Mouse (Mus musculus) lung, postnatal 0 days (tissue): ENCODE measurements around the gene Lrrc3b. TPM values are rescaled to one million over a fixed set of nuclear protein-coding genes. Genes with fewer than 3 reads are reported as not detected.

Experiments used
- ATAC-seq: fragments of 200-750 bp; cut with Nextera tagmentation; 2 replicates; pipeline ENCODE4 v1.8.0; 2017; ENCODE audit warnings: moderate library complexity
- DNase-seq: peaks from one replicate; pipeline ENCODE4 v3.0.0-alpha.2; 2016; ENCODE audit warnings: low spot score
- H3K27ac ChIP-seq: fragments of 300-500 bp; sonication (generic); 2 replicates; pipeline ENCODE4 v1.5.1; 2014; ENCODE audit warnings: antibody characterized with exemption, mild to moderate bottlenecking, low read length, mixed read lengths
- H3K27me3 ChIP-seq: fragments of 300-500 bp; sonication (generic); replicated peaks from 2 replicates; pipeline ENCODE4 v1.6.1; 2014; ENCODE audit warnings: low read length, mixed read lengths; ENCODE audit not compliant: insufficient read depth
- H3K36me3 ChIP-seq: fragments of 300-500 bp; sonication (generic); 2 replicates; pipeline ENCODE4 v1.6.1; 2014; ENCODE audit warnings: low read length, mixed read lengths; ENCODE audit not compliant: insufficient read depth
- H3K4me1 ChIP-seq: fragments of 300-500 bp; sonication (generic); 2 replicates; pipeline ENCODE4 v1.6.1; 2014; ENCODE audit warnings: antibody characterized with exemption, low read depth, low read length, mixed read lengths; ENCODE audit not compliant: insufficient read depth
- H3K4me2 ChIP-seq: fragments of 300-500 bp; sonication (generic); replicated peaks from 2 replicates; pipeline ENCODE4 v1.6.1; 2014; ENCODE audit warnings: low read depth, mild to moderate bottlenecking, low read length, moderate library complexity, mixed read lengths
- H3K4me3 ChIP-seq: fragments of 300-500 bp; sonication (generic); 2 replicates; pipeline ENCODE4 v1.5.1; 2014; ENCODE audit warnings: low read depth, low read length
- H3K9ac ChIP-seq: fragments of 300-500 bp; sonication (generic); replicated peaks from 2 replicates; pipeline ENCODE4 v1.6.1; 2014; ENCODE audit warnings: low read depth, mild to moderate bottlenecking
- H3K9me3 ChIP-seq: fragments of 300-500 bp; sonication (generic); 2 replicates; pipeline ENCODE4 v1.6.1; 2016; ENCODE audit warnings: low read length, mixed read lengths
- CTCF ChIP-seq: IDR thresholded peaks from 2 replicates; pipeline ENCODE4 v1.5.1; 2016; ENCODE audit warnings: antibody characterized with exemption, mild to moderate bottlenecking
- EP300 ChIP-seq: IDR thresholded peaks from 2 replicates; pipeline ENCODE4 v1.6.1; 2016; ENCODE audit warnings: antibody characterized with exemption, mild to moderate bottlenecking, control low read depth
- WGBS: fragments of 180-500 bp; shearing (Covaris S2); extraction: QIAGEN DNeasy Blood & Tissue Kit; methylation state at CpG from one replicate; pipeline ENCODE4 v1.1.7; 2014; 5-methylcytosine and 5-hydroxymethylcytosine counted together
- polyA plus RNA-seq: library from polyadenylated mRNA; unstranded; fragments of >200 nt; fragmentation: Nextera tagmentation; extraction: Ambion mirVana; gene quantifications from 2 replicates; pipeline ENCODE4 v1.2.1, GENCODE M21; 2015

The Lrrc3b gene
- 0.79 and 2.4 TPM in 2 replicates for polyA plus RNA-seq

DNA sequence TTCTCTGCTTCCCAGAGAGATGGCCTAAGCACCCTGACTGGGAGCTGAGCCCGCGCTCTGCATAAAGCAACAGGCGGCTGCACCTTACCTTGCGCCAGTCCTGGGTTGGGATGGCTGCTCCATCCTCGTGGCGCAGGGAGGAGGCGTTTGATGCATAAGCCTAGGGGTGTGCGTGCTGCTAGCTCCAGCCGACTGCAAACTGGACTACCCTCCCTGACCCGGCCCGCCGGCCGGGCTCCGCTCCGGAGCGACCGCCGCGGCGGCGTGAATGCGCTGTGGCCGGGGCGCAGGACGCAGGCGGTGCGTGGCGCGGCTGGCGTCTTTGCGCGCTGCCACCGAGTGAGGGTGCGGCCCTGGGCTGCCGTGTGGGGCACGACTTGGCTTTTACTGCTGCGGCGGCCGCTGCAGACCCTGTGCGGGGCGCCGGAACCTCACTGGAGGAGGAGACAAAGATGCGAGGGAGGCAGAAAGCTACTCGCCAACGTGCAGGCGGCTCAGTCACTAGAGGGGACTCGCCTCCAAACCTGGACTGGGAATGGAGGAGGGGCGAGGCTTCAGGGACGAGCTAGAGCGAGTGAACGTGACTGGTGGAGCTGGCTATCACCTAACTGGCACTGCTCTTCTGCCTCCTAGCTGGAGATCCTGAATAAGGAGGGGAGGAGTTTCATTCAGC is at the start of gene Lrrc3b:
Gene Lrrc3b, minus strand, starts transcription at position 503 of the 673 bp plus-strand sequence.
- no peak within 1 kb of the TSS for H3K9ac ChIP-seq
- under 1% methylated on average over 35 of the region's 51 CpGs for WGBS
- DNase-seq (peak; percentile 8), ATAC-seq (peak; percentile 38; the same call in 1 of the 2 replicates)
- H3K9me3 ChIP-seq, result no peaks in the 10 kb centered on the region
- TF ChIP-seq CTCF (no peak), EP300 (no peak)
- no peaks in the 10 kb centered on the region for H3K4me1 ChIP-seq
- no peak within 1 kb of the TSS for H3K27ac ChIP-seq
- H3K4me3 ChIP-seq, result peak within 1 kb of the TSS; percentile 39
- no peaks in the 10 kb centered on the region for H3K27me3 ChIP-seq
- H3K4me2 ChIP-seq, result peak within 1 kb of the TSS; percentile 69
- H3K36me3 ChIP-seq, result no peaks in the 10 kb centered on the region

DNA sequence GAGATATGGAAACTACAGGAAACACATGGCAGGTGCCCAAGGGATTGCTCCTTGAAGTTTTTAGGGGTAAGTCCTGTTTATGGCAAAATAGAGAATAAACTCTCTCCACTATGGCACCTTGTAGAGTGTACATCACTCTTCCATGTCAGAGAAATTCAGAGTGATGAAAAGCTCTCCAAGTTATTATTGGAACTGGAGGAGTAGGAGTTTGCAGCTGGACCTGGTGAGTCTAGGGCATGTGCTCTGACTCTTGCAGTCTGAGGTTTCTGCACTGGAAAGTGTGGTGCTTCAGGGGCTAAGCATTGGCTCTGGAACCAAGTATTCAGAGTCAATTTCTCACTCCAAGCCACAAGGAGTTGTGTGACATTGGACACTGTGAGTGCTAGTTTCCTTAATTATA is 38.9 kb upstream of the Lrrc3b start:
- no peak overlapping the region for H3K27ac ChIP-seq
- no peak overlapping the region for H3K4me3 ChIP-seq
- H3K9me3 ChIP-seq, result no peaks in the 10 kb centered on the region
- H3K4me1 ChIP-seq, result no peaks in the 10 kb centered on the region
- TF ChIP-seq CTCF (no peak), EP300 (no peak)
- no peak for ATAC-seq
- DNase-seq, result no peak
- no peak overlapping the region for H3K9ac ChIP-seq
- no peak overlapping the region for H3K4me2 ChIP-seq
- H3K27me3 ChIP-seq, result no peaks in the 10 kb centered on the region
- no peaks in the 10 kb centered on the region for H3K36me3 ChIP-seq

DNA sequence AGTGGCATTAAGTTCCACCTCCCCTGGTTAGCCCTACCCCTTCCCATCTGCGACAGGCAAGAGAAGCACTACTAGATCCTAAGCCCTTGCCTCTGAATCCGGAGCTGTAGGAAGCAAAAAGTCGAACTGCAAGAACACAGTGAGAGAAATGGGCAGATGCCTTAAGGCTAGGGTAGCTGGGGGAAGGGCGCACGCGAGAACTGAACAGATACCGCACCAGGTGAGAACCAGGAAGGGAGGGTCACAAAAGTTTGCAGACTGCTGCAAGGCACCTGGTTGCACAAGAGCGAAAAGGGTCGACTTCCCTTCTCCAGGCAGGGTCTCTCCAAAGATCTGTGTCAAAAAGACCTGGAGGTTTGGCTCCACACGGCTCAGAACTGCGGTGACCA is 697 bp downstream of the Lrrc3b start:
- no peaks in the 10 kb centered on the region for H3K4me1 ChIP-seq
- H3K27ac ChIP-seq, result no peak overlapping the region
- H3K9me3 ChIP-seq, result no peaks in the 10 kb centered on the region
- TF ChIP-seq EP300 (no peak), CTCF (no peak)
- H3K27me3 ChIP-seq, result no peaks in the 10 kb centered on the region
- no peaks in the 10 kb centered on the region for H3K36me3 ChIP-seq
- DNase-seq (no peak), ATAC-seq (no peak)
- peak overlapping the region; percentile 39 for H3K4me3 ChIP-seq
- H3K9ac ChIP-seq, result no peak overlapping the region
- peak overlapping the region; percentile 69 for H3K4me2 ChIP-seq
- under 1% methylated on average over 11 of the region's 11 CpGs for WGBS

DNA sequence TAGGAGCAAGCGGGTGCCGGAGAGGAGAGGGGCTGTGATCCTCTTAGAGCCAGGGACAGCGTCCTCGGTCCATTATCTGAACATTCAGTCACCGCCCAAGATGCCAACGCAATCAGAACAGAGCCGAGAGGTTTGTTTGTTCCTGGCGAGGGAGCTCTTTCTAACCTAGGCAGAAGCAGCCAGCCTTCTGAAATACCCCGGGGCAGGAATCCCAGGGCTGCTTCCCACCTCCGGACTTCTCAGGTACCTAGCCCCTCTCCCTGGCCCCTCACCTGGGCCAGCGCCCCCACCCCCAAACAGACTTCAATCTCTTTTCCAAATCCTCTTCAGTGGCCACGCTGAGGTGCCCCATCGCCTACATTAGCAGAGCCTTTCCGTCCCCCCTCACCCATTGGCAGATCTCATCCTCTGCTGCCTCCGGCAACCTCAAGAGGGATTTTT is 1.3 kb downstream of the Lrrc3b start:
- ATAC-seq (no peak), DNase-seq (no peak)
- Histone ChIP-seq H3K9me3 (no peaks in the 10 kb centered on the region), H3K27me3 (no peaks in the 10 kb centered on the region), H3K36me3 (no peaks in the 10 kb centered on the region), H3K4me2 (peak overlapping the region; percentile 69), H3K4me3 (peak overlapping the region; percentile 39), H3K9ac (no peak overlapping the region), H3K27ac (no peak overlapping the region), H3K4me1 (no peaks in the 10 kb centered on the region)
- TF ChIP-seq CTCF, result no peak
- no peak for TF ChIP-seq EP300
- WGBS, result 2% methylated on average over 15 of the region's 15 CpGs

DNA sequence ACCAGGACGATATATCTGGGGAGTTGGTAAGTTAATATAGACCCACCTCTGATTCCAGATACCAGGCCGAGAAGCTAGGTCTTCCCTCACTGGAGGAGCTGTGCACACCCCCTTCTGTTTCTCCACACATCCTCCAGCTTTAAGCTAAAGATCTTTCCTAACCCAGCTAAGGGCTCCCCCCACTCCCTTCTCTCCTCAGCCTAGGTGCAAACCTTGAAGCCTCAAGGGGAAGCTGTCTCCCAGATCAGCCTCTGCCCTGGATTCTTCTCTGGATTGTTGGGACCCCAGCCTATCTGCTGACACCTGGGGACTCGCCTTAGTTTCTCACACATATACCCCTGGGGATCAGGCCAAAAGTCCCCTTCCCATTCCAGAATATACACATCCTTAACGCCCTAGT is 1.7 kb downstream of the Lrrc3b start:
- no peak overlapping the region for H3K4me3 ChIP-seq
- no peaks in the 10 kb centered on the region for H3K27me3 ChIP-seq
- TF ChIP-seq CTCF (no peak), EP300 (no peak)
- H3K27ac ChIP-seq, result no peak overlapping the region
- ATAC-seq, result no peak
- DNase-seq, result no peak
- no peaks in the 10 kb centered on the region for H3K4me1 ChIP-seq
- H3K4me2 ChIP-seq, result peak overlapping the region; percentile 69; the same call in 1 of the 2 replicates
- WGBS, result 44% methylated on average over 4 of the region's 4 CpGs
- no peaks in the 10 kb centered on the region for H3K9me3 ChIP-seq
- H3K36me3 ChIP-seq, result no peaks in the 10 kb centered on the region
- no peak overlapping the region for H3K9ac ChIP-seq

DNA sequence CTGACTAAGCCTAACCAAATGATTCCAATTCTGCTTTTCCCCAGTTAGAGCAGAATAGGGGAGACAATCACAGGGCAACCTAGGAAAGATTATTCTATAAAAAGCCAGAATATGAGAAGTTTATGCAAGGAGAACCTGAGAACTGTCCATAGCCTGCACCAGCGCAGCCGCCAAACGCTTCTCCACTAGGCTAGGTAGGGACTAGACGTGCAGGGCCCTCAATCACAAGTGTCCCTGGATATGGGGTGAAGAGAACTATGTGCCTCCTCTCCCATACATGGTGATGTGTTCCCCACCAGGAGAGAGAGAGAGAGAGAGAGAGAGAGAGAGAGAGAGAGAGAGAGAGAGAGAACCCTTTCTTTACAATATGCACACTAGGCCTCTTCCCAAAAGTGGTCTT is 2.2 kb downstream of the Lrrc3b start:
- ATAC-seq (no peak), DNase-seq (no peak)
- Histone ChIP-seq H3K4me1 (no peaks in the 10 kb centered on the region), H3K4me3 (no peak overlapping the region), H3K9ac (no peak overlapping the region), H3K27me3 (no peaks in the 10 kb centered on the region), H3K36me3 (no peaks in the 10 kb centered on the region), H3K9me3 (no peaks in the 10 kb centered on the region), H3K4me2 (no peak overlapping the region), H3K27ac (no peak overlapping the region)
- TF ChIP-seq EP300 (no peak), CTCF (no peak)
- 93% methylated on average over 4 of the region's 4 CpGs for WGBS

DNA sequence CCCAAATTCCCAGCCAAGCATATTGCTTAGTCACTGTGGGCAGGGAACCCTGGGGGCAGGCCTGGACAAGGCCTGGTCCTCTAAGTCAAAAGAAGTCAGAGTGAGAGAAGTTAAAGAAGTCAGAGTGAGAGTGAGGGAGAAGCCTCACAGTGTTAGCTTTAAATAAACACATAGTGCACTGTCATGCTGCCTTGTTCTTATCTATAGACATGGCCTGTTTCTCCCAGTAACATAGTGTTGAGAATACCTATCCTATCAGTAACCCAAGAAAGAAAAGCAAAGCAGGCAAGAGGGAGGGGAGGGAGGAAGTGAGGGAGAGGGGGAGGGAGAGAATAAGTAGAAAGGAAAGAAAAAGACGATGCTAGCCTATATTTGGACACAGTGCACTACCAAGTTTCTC is 6.4 kb downstream of the Lrrc3b start:
- DNase-seq (no peak), ATAC-seq (no peak)
- Histone ChIP-seq H3K4me2 (no peak overlapping the region), H3K36me3 (no peaks in the 10 kb centered on the region), H3K9me3 (no peaks in the 10 kb centered on the region), H3K4me1 (no peaks in the 10 kb centered on the region), H3K27ac (no peak overlapping the region), H3K4me3 (no peak overlapping the region), H3K9ac (no peak overlapping the region), H3K27me3 (no peaks in the 10 kb centered on the region)
- TF ChIP-seq EP300 (no peak), CTCF (no peak)
- WGBS, result 39% methylated on average over 1 of the region's 1 CpGs
